ENCODE assay signal across 8 mouse cellular contexts in the genomic region with DNA sequence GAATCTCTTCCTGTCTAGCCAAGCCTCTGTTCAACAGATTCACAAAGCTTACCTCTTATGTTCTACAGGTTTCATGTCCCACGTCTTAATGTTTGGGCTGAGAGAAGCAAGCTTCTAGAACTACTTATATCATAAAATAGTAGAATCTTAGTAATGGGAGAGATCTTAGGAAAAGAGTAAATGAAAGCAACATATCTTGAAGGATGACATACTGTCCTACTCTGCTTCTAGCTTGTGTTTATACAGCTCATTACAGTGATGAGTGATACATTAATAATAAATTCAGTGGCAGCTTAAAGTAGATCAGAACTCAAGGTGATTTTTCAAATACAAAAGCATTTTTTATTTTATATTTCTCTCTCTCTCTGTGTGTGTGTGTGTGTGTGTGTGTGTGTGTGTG. TPM values are rescaled to one million over a fixed set of nuclear protein-coding genes. Genes with fewer than 3 reads are reported as not detected.
DNase-seq lines count a peak whose midpoint lies in the region; ATAC-seq and TF ChIP-seq lines count a peak whose summit lies in the region.

A gene (minus strand): TSS at position 101 of the 400 bp plus-strand sequence.

- 86% methylated on average over 1 of the region's 1 CpGs for WGBS in midbrain, embryonic 16.5 days

- H3K27ac ChIP-seq in layer of hippocampus, adult 2 months: no peak within 1 kb of the TSS
- no peak within 1 kb of the TSS for H3K27ac ChIP-seq in midbrain, embryonic 16.5 days (ENCODE audit: low read length)

- TF ChIP-seq CTCF in layer of hippocampus, adult 2 months (conservative IDR thresholded peaks at IDR 0.05): no peak

- no peaks in the 10 kb centered on the region for H3K9me3 ChIP-seq in midbrain, embryonic 16.5 days (replicated peaks; ENCODE audit: control insufficient read depth, low read length, poor library complexity, severe bottlenecking)

- ATAC-seq in midbrain, embryonic 16.5 days: no peak

- H3K9ac ChIP-seq in midbrain, embryonic 16.5 days (ENCODE audit: low read depth, low read length): no peak within 1 kb of the TSS

- no peak within 1 kb of the TSS for H3K4me3 ChIP-seq in layer of hippocampus, adult 2 months
- no peak within 1 kb of the TSS for H3K4me3 ChIP-seq in midbrain, embryonic 16.5 days (ENCODE audit: low read depth, low read length)

- H3K4me2 ChIP-seq in midbrain, embryonic 16.5 days (ENCODE audit: low read length): no peak within 1 kb of the TSS

- H3K27me3 ChIP-seq in midbrain, embryonic 16.5 days (ENCODE audit: control insufficient read depth, insufficient read depth, low read depth, low read length): no peaks in the 10 kb centered on the region

- no peak for DNase-seq in layer of hippocampus, adult 2 months (ENCODE audit: low spot score in 2 of 2)
- no peak for DNase-seq in layer of hippocampus, adult 11-12 months (ENCODE audit: low spot score)
- no peak for DNase-seq in adrenal gland, postnatal 36 days
- DNase-seq in heart, adult 8-10 months (ENCODE audit: low spot score): no peak
- no peak for DNase-seq in layer of hippocampus, postnatal 14 days (ENCODE audit: low spot score in 2 of 2)
- no peak for DNase-seq in cerebellum, postnatal 4 days (ENCODE audit: low spot score in 2 of 2)
- DNase-seq in spleen, postnatal 36 days (ENCODE audit: low spot score in 2 of 2): no peak

- no peaks in the 10 kb centered on the region for H3K36me3 ChIP-seq in midbrain, embryonic 16.5 days (ENCODE audit: control insufficient read depth, insufficient read depth, low read length)

- peaks cover 9% of the 10 kb centered on the region for H3K4me1 ChIP-seq in midbrain, embryonic 16.5 days (ENCODE audit: control insufficient read depth, insufficient read depth, low read length)

RNA-seq across cellular contexts. Expression of the gene that starts here (rescaled TPM):
- total RNA-seq in layer of hippocampus, adult 2 months (2021): 10 to 100 TPM; 35.1 to 37.2 TPM
- 10 to 100 TPM; 82.0 to 87.1 TPM for total RNA-seq in adrenal gland, postnatal 36 days (2021)
- total RNA-seq in heart, adult 8-10 months (2022): 10 to 100 TPM; 34.5 to 41.1 (median 39.5) TPM
- total RNA-seq in layer of hippocampus, postnatal 14 days (2021): 10 to 100 TPM; 27.9 to 35.8 TPM
- 22.3 and 25.9 TPM in 2 replicates for polyA plus RNA-seq in midbrain, embryonic 16.5 days (2015; fragmentation: Nextera tagmentation; extraction: Ambion mirVana)
